Mouse (Mus musculus) intestine, postnatal 0 days (tissue): Measurements from ENCODE around the gene Ctu1. TPM values are rescaled to one million over a fixed set of nuclear protein-coding genes. Genes with fewer than 3 reads are reported as not detected.
"Not testable (repeated sequence)": the region's sequence is repeated elsewhere in the genome, so short reads cannot be mapped to it uniquely, and the experiment has no call there.

ENCODE experiments used
- ATAC-seq: fragments of 200-750 bp; cut with Nextera tagmentation; 2 replicates; pipeline ENCODE4 v1.8.0; 2017; ENCODE audit warnings: mild to moderate bottlenecking, moderate TSS enrichment, moderate library complexity
- H3K27ac ChIP-seq: fragments of 300-500 bp; sonication (generic); 2 replicates; pipeline ENCODE4 v1.5.1; 2014; ENCODE audit warnings: mild to moderate bottlenecking, low read depth, low read length, moderate library complexity
- H3K27me3 ChIP-seq: fragments of 300-500 bp; sonication (generic); replicated peaks from 2 replicates; pipeline ENCODE4 v1.6.1; 2014; ENCODE audit warnings: low read length, mixed read lengths; ENCODE audit not compliant: control insufficient read depth, insufficient read depth
- H3K36me3 ChIP-seq: fragments of 300-500 bp; sonication (generic); 2 replicates; pipeline ENCODE4 v1.6.1; 2014; ENCODE audit warnings: mild to moderate bottlenecking, moderate library complexity; ENCODE audit not compliant: control insufficient read depth, insufficient read depth
- H3K4me1 ChIP-seq: fragments of 300-500 bp; sonication (generic); replicated peaks from 2 replicates; pipeline ENCODE4 v1.6.1; 2014; ENCODE audit warnings: antibody characterized with exemption, low read length, mixed read lengths; ENCODE audit not compliant: control insufficient read depth, insufficient read depth
- H3K4me2 ChIP-seq: fragments of 300-500 bp; sonication (generic); replicated peaks from 2 replicates; pipeline ENCODE4 v1.6.1; 2014; ENCODE audit warnings: low read depth, mild to moderate bottlenecking, moderate library complexity
- H3K4me3 ChIP-seq: fragments of 300-500 bp; sonication (generic); 2 replicates; pipeline ENCODE4 v1.5.1; 2014; ENCODE audit warnings: low read depth, low read length
- H3K9ac ChIP-seq: fragments of 300-500 bp; sonication (generic); 2 replicates; pipeline ENCODE4 v1.6.1; 2014; ENCODE audit warnings: mild to moderate bottlenecking, low read depth, low read length
- H3K9me3 ChIP-seq: fragments of 300-500 bp; sonication (generic); 2 replicates; pipeline ENCODE4 v1.6.1; 2016; ENCODE audit warnings: mixed run types; ENCODE audit not compliant: control insufficient read depth
- CTCF ChIP-seq: sonication (generic); IDR thresholded peaks from 2 replicates; pipeline ENCODE4 v1.5.1; 2016; ENCODE audit warnings: low read depth, mild to moderate bottlenecking, control low read depth, antibody characterized with exemption, moderate library complexity
- WGBS: fragments of 180-500 bp; shearing (Covaris S2); extraction: QIAGEN DNeasy Blood & Tissue Kit; methylation state at CpG from one replicate; pipeline ENCODE4 v1.1.7; 2014; 5-methylcytosine and 5-hydroxymethylcytosine counted together
- polyA plus RNA-seq: library from polyadenylated mRNA; unstranded; fragments of >200 nt; fragmentation: Nextera tagmentation; extraction: Ambion mirVana; gene quantifications from 2 replicates; pipeline ENCODE4 v1.2.1, GENCODE M21; 2015

Gene Ctu1
- polyA plus RNA-seq, 1 experiment from 2014 or later = 5.8 TPM

DNA sequence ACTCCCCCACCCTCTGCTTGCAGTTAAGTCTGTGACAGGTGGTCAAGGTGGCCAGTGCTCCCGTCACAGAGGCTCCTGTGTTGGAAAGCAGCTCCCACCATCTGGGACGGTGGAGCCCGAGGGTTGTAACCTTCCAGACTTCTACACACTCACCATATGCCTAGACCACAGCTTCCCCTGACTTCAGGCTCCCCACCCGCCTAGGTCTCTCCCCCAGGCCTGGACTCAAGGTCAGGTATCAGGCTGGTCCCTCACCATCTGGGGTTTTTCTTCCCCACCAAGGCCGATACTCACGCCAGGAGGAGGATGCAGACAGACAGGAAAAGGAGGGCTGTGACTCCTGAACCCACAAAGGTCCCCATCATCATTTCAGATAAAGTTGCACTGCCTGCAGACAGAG lies 15.6 kb upstream of the Ctu1 start:
- no peak overlapping the region for H3K9ac ChIP-seq
- 71% methylated on average over 6 of the region's 6 CpGs for WGBS
- no peaks in the 10 kb centered on the region for H3K9me3 ChIP-seq
- ATAC-seq = no peak
- H3K4me1 ChIP-seq = no peaks in the 10 kb centered on the region
- no peak overlapping the region for H3K4me3 ChIP-seq
- H3K36me3 ChIP-seq = no peaks in the 10 kb centered on the region
- H3K27me3 ChIP-seq = no peaks in the 10 kb centered on the region
- no peak overlapping the region for H3K4me2 ChIP-seq
- no peak overlapping the region for H3K27ac ChIP-seq
- TF ChIP-seq CTCF = no peak

DNA sequence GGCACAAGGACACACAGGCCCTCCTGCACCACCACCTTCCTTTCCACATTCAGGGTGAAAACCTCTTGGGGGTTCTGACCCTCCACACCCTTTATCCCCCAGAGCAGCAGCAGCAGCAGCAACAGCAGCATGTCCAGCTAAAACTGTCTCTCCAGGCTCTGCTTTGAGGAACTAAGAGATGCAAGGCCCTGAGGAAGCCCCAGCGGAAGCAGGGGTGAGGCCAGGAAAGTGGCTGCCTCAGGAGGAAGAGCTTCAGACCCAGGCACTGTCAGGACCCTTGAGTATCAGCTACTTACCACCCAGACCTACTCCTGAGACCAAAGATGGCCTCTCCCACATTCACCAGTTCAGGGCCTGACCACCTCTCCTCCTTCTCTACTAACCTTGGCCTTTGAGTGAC lies 11.8 kb upstream of the Ctu1 start, which contains the start of gene Siglece:
Gene Siglece (minus strand): TSS at position 160 of the 400 bp plus-strand sequence.
- ATAC-seq = no peak
- WGBS = 60% methylated on average over 1 of the region's 1 CpGs

DNA sequence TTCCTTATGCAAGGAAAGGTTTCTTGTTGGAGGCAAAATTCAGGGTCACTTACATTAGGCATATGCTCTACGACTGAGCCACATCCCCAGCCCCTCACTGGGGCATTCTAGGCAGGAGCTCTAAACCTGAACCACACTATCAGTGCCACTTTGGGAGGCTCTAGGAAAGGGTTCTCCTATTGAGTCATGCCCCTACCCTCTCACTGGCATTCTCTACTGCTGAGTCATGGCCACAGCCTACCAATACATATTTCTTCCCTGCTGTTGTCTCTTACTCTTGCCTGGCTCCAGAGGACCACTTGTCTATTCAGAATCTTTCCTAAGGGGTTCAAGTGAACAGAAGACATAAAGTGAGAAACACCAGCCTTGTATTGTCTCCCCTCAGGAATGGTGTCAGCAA lies 9.0 kb upstream of the Ctu1 start:
- Histone ChIP-seq H3K4me2 (no peak overlapping the region), H3K9me3 (no peaks in the 10 kb centered on the region), H3K27me3 (no peaks in the 10 kb centered on the region), H3K36me3 (no peaks in the 10 kb centered on the region), H3K4me1 (no peaks in the 10 kb centered on the region), H3K27ac (no peak overlapping the region), H3K4me3 (no peak overlapping the region), H3K9ac (no peak overlapping the region)
- 78% methylated on average over 1 of the region's 1 CpGs for WGBS
- ATAC-seq = no peak
- TF ChIP-seq CTCF = no peak

More for the DNA sequence above, 11.8 kb upstream of the Ctu1 start, which contains the start of gene Siglece:
- H3K4me1 ChIP-seq = no peaks in the 10 kb centered on the region
- H3K9ac ChIP-seq = no peak within 1 kb of the TSS
- no peak for TF ChIP-seq CTCF
- H3K27me3 ChIP-seq = no peaks in the 10 kb centered on the region
- no peak within 1 kb of the TSS for H3K4me2 ChIP-seq
- H3K9me3 ChIP-seq = no peaks in the 10 kb centered on the region
- H3K36me3 ChIP-seq = no peaks in the 10 kb centered on the region
- no peak within 1 kb of the TSS for H3K4me3 ChIP-seq
- H3K27ac ChIP-seq = no peak within 1 kb of the TSS

- WGBS = 65% methylated on average over 4 of the region's 4 CpGs
- H3K4me3 ChIP-seq, ATAC-seq: not testable (repeated sequence)
Observed at GRCm38 (mm10) chr7:43667221-43667620, 4.6 kb upstream of the Ctu1 start.

GRCm38 (mm10) chr7:43668582-43668981 lies 3.2 kb upstream of the Ctu1 start:
- TF ChIP-seq CTCF = peak; percentile 64
- WGBS = 17% methylated on average over 3 of the region's 3 CpGs
- no peak for ATAC-seq
- no peak overlapping the region for H3K4me3 ChIP-seq
- no peaks in the 10 kb centered on the region for H3K36me3 ChIP-seq
- no peaks in the 10 kb centered on the region for H3K27me3 ChIP-seq
- no peaks in the 10 kb centered on the region for H3K4me1 ChIP-seq
- no peak overlapping the region for H3K4me2 ChIP-seq
- no peak overlapping the region for H3K27ac ChIP-seq
- H3K9me3 ChIP-seq = no peaks in the 10 kb centered on the region
- no peak overlapping the region for H3K9ac ChIP-seq

More at GRCm38 (mm10) chr7:43667221-43667620, 4.6 kb upstream of the Ctu1 start:
- H3K27me3 ChIP-seq, H3K4me2 ChIP-seq, H3K27ac ChIP-seq, H3K36me3 ChIP-seq, H3K9ac ChIP-seq, H3K4me1 ChIP-seq, H3K9me3 ChIP-seq: not testable (repeated sequence)

DNA sequence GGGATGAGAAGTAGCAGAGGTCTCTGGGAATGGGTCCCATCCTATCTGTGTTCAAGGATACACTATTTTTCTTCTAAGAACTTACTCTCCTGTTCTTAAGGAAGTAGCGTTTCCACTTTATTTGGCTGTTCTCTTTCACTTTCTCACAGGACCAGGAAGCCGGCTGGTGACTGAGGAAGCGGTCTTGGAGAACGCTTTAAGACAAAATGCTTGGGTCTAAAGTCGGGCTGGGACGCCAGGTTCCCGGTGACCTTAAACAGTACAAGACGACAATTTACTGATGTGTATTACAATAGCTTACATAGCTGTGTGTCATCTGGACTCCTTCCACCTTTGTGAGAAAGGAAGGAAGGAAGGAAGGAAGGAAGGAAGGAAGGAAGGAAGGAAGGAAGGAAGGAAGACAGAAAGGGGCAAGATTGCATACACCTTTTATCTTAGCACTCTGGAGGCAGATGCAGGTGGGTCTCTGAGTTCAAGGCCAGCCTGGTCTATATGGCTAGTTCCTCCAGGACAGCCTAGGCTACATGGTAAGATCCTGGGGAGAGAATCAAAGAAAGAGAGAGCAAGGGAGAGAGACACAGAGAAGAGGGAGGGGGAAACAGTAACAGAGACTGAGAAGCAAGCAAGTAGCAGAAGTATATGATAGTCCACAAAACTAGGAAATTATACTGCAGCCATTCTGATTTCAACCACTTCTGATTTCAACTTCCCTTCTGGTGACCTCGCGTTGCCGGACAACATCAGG lies 580 bp upstream of the Ctu1 start:
- H3K4me3 ChIP-seq = peak overlapping the region; percentile 64
- peak overlapping the region; percentile 66 for H3K4me2 ChIP-seq
- no peak overlapping the region for H3K9ac ChIP-seq
- no peak overlapping the region for H3K27ac ChIP-seq
- H3K4me1 ChIP-seq = no peaks in the 10 kb centered on the region
- no peak for TF ChIP-seq CTCF
- H3K27me3 ChIP-seq = no peaks in the 10 kb centered on the region
- no peaks in the 10 kb centered on the region for H3K9me3 ChIP-seq
- peaks cover 11% of the 10 kb centered on the region for H3K36me3 ChIP-seq
- ATAC-seq = peak; percentile 0; the same call in 1 of the 2 replicates
- 65% methylated on average over 11 of the region's 11 CpGs for WGBS
